Mouse (Mus musculus) forebrain, postnatal 0 days (tissue): ENCODE data around the gene 1110065P20Rik. TPM values are rescaled to one million over a fixed set of nuclear protein-coding genes. Genes with fewer than 3 reads are reported as not detected.

ENCODE experiments used
- ATAC-seq: fragments of 200-750 bp; cut with Nextera tagmentation; 2 replicates; pipeline ENCODE4 v1.8.0; 2017; ENCODE audit warnings: mild to moderate bottlenecking, moderate library complexity
- DNase-seq: peaks from one replicate; pipeline ENCODE4 v3.0.0-alpha.2; 2015
- H3K27ac ChIP-seq: fragments of 300-500 bp; sonication (generic); 2 replicates; pipeline ENCODE4 v1.5.1; 2014; ENCODE audit warnings: low read depth, mild to moderate bottlenecking, antibody characterized with exemption, low read length, moderate library complexity, mixed read lengths
- H3K27me3 ChIP-seq: fragments of 300-500 bp; sonication (generic); 2 replicates; pipeline ENCODE4 v1.6.1; 2014; ENCODE audit warnings: mild to moderate bottlenecking, low read length, mixed read lengths; ENCODE audit not compliant: insufficient read depth
- H3K36me3 ChIP-seq: fragments of 300-500 bp; sonication (generic); 2 replicates; pipeline ENCODE4 v1.6.1; 2014; ENCODE audit warnings: mild to moderate bottlenecking, moderate library complexity; ENCODE audit not compliant: insufficient read depth
- H3K4me1 ChIP-seq: fragments of 300-500 bp; sonication (generic); 2 replicates; pipeline ENCODE4 v1.6.1; 2014; ENCODE audit warnings: antibody characterized with exemption; ENCODE audit not compliant: insufficient read depth
- H3K4me2 ChIP-seq: fragments of 300-500 bp; sonication (generic); 2 replicates; pipeline ENCODE4 v1.6.1; 2014; ENCODE audit warnings: low read depth, mild to moderate bottlenecking, moderate library complexity
- H3K4me3 ChIP-seq: fragments of 300-500 bp; sonication (generic); 2 replicates; pipeline ENCODE4 v1.5.1; 2014; ENCODE audit warnings: low read depth, low read length, mixed read lengths
- H3K9ac ChIP-seq: fragments of 300-500 bp; sonication (generic); 2 replicates; pipeline ENCODE4 v1.6.1; 2014; ENCODE audit warnings: mild to moderate bottlenecking
- H3K9me3 ChIP-seq: fragments of 300-500 bp; sonication (generic); 2 replicates; pipeline ENCODE4 v1.6.1; 2016; ENCODE audit warnings: low read length
- CTCF ChIP-seq: sonication (generic); IDR thresholded peaks from 2 replicates; pipeline ENCODE4 v1.5.1; 2016; ENCODE audit warnings: antibody characterized with exemption, control low read depth, low read depth
- WGBS: fragments of 180-500 bp; shearing (Covaris S2); extraction: QIAGEN DNeasy Blood & Tissue Kit; methylation state at CpG from one replicate; pipeline ENCODE4 v1.1.7; 2014; 5-methylcytosine and 5-hydroxymethylcytosine counted together
- polyA plus RNA-seq: library from polyadenylated mRNA; unstranded; fragments of >200 nt; fragmentation: Nextera tagmentation; extraction: Ambion mirVana; gene quantifications from 2 replicates; pipeline ENCODE4 v1.2.1, GENCODE M21; 2015
- total RNA-seq: library from RNA; depleted of rRNA; stranded (reverse); fragments of >200 nt; gene quantifications from 2 replicates; pipeline ENCODE4 v1.2.3, GENCODE M21; 2014

The 1110065P20Rik gene
- total and polyA plus RNA-seq, 2 experiments from 2014 or later = 141 to 144 TPM

- Histone ChIP-seq H3K9me3 (no peaks in the 10 kb centered on the region), H3K4me1 (peaks cover 17% of the 10 kb centered on the region), H3K4me3 (peak within 1 kb of the TSS; percentile 72), H3K27me3 (no peaks in the 10 kb centered on the region), H3K36me3 (peaks cover 19% of the 10 kb centered on the region), H3K9ac (peak within 1 kb of the TSS; percentile 90), H3K27ac (peak within 1 kb of the TSS; percentile 64), H3K4me2 (peak within 1 kb of the TSS; percentile 89)
- ATAC-seq (peak; percentile 44), DNase-seq (peak; percentile 43)
- WGBS = 1% methylated on average over 50 of the region's 77 CpGs
- TF ChIP-seq CTCF = no peak
These were observed 10.5 kb upstream of the 1110065P20Rik start, which contains the start of gene Maneal for GRCm38 (mm10) chr4:124861283-124862188. Gene Maneal (minus strand): TSS chr4:124862171.

GRCm38 (mm10) chr4:124860446-124860845 is 9.4 kb upstream of the 1110065P20Rik start:
- 15% methylated on average over 7 of the region's 7 CpGs for WGBS
- peaks cover 17% of the 10 kb centered on the region for H3K4me1 ChIP-seq
- H3K4me2 ChIP-seq = peak overlapping the region; percentile 89
- H3K27ac ChIP-seq = no peak overlapping the region
- H3K4me3 ChIP-seq = peak overlapping the region; percentile 6; the same call in 1 of the 2 replicates
- DNase-seq (no peak), ATAC-seq (no peak)
- H3K9ac ChIP-seq = no peak overlapping the region
- no peak for TF ChIP-seq CTCF
- no peaks in the 10 kb centered on the region for H3K27me3 ChIP-seq
- H3K36me3 ChIP-seq = peaks cover 30% of the 10 kb centered on the region
- no peaks in the 10 kb centered on the region for H3K9me3 ChIP-seq

GRCm38 (mm10) chr4:124858370-124858769 is 7.4 kb upstream of the 1110065P20Rik start:
- DNase-seq (no peak), ATAC-seq (no peak)
- Histone ChIP-seq H3K9ac (no peak overlapping the region), H3K4me1 (peaks cover 17% of the 10 kb centered on the region), H3K36me3 (peaks cover 45% of the 10 kb centered on the region), H3K27me3 (no peaks in the 10 kb centered on the region), H3K27ac (no peak overlapping the region), H3K4me2 (no peak overlapping the region), H3K4me3 (no peak overlapping the region), H3K9me3 (no peaks in the 10 kb centered on the region)
- WGBS = 85% methylated on average over 5 of the region's 5 CpGs
- TF ChIP-seq CTCF = no peak

GRCm38 (mm10) chr4:124856294-124856693 is 5.3 kb upstream of the 1110065P20Rik start:
- 92% methylated on average over 8 of the region's 8 CpGs for WGBS
- no peaks in the 10 kb centered on the region for H3K9me3 ChIP-seq
- TF ChIP-seq CTCF = no peak
- no peak overlapping the region for H3K4me2 ChIP-seq
- DNase-seq = no peak
- H3K4me1 ChIP-seq = peaks cover 17% of the 10 kb centered on the region
- no peak overlapping the region for H3K4me3 ChIP-seq
- H3K36me3 ChIP-seq = peaks cover 45% of the 10 kb centered on the region
- no peak overlapping the region for H3K27ac ChIP-seq
- no peaks in the 10 kb centered on the region for H3K27me3 ChIP-seq
- no peak for ATAC-seq
- H3K9ac ChIP-seq = no peak overlapping the region

GRCm38 (mm10) chr4:124850261-124850913 is 609 bp downstream of the 1110065P20Rik start, which contains the start of gene Yrdc:
Gene Yrdc (plus strand): TSS chr4:124850679.
- DNase-seq = peak; percentile 97
- 5% methylated on average over 70 of the region's 90 CpGs for WGBS
- peaks cover 6% of the 10 kb centered on the region; the same call in 1 of the 2 replicates for H3K4me1 ChIP-seq
- peak within 1 kb of the TSS; percentile 71 for H3K4me3 ChIP-seq
- TF ChIP-seq CTCF = peak; percentile 21; the same call in 1 of the 2 replicates
- H3K4me2 ChIP-seq = peak within 1 kb of the TSS; percentile 87
- peak; percentile 96 for ATAC-seq
- peaks cover 19% of the 10 kb centered on the region for H3K36me3 ChIP-seq
- H3K27ac ChIP-seq = peak within 1 kb of the TSS; percentile 96
- H3K9ac ChIP-seq = peak within 1 kb of the TSS; percentile 84
- no peaks in the 10 kb centered on the region for H3K9me3 ChIP-seq
- no peaks in the 10 kb centered on the region for H3K27me3 ChIP-seq

GRCm38 (mm10) chr4:124849631-124850260 is 1.2 kb downstream of the 1110065P20Rik start:
- peaks cover 6% of the 10 kb centered on the region; the same call in 1 of the 2 replicates for H3K4me1 ChIP-seq
- peak overlapping the region; percentile 71 for H3K4me3 ChIP-seq
- H3K4me2 ChIP-seq = peak overlapping the region; percentile 87
- no peaks in the 10 kb centered on the region for H3K27me3 ChIP-seq
- DNase-seq (peak; percentile 59), ATAC-seq (peak; percentile 18)
- H3K36me3 ChIP-seq = peaks cover 16% of the 10 kb centered on the region
- WGBS = 1% methylated on average over 24 of the region's 24 CpGs
- H3K9me3 ChIP-seq = no peaks in the 10 kb centered on the region
- peak overlapping the region; percentile 84 for H3K9ac ChIP-seq
- TF ChIP-seq CTCF = no peak
- H3K27ac ChIP-seq = peak overlapping the region; percentile 96
